Mouse (Mus musculus) liver, embryonic 12.5 days (tissue): ENCODE data around the gene Tet1. TPM values are rescaled to one million over a fixed set of nuclear protein-coding genes. Genes with fewer than 3 reads are reported as not detected.

Experiments
- ATAC-seq: fragments of 200-750 bp; cut with Nextera tagmentation; 2 replicates; pipeline ENCODE4 v1.8.0; 2017; ENCODE audit warnings: moderate number of reproducible peaks, mild to moderate bottlenecking, moderate library complexity
- H3K27ac ChIP-seq: fragments of 300-500 bp; sonication (generic); 2 replicates; pipeline ENCODE4 v1.5.1; 2016; ENCODE audit warnings: mild to moderate bottlenecking
- H3K27me3 ChIP-seq: fragments of 300-500 bp; sonication (generic); replicated peaks from 2 replicates; pipeline ENCODE4 v1.6.1; 2016; ENCODE audit warnings: mild to moderate bottlenecking, moderate library complexity
- H3K36me3 ChIP-seq: fragments of 300-500 bp; sonication (generic); 2 replicates; pipeline ENCODE4 v1.6.1; 2016; ENCODE audit warnings: mild to moderate bottlenecking, moderate library complexity
- H3K4me1 ChIP-seq: fragments of 300-500 bp; sonication (generic); 2 replicates; pipeline ENCODE4 v1.6.1; 2016
- H3K4me2 ChIP-seq: fragments of 300-500 bp; sonication (generic); 2 replicates; pipeline ENCODE4 v1.6.1; 2016; ENCODE audit warnings: mild to moderate bottlenecking, moderate library complexity
- H3K4me3 ChIP-seq: fragments of 300-500 bp; sonication (generic); 2 replicates; pipeline ENCODE4 v1.5.1; 2016; ENCODE audit warnings: mild to moderate bottlenecking, moderate library complexity
- H3K9ac ChIP-seq: fragments of 300-500 bp; sonication (generic); 2 replicates; pipeline ENCODE4 v1.6.1; 2016; ENCODE audit warnings: mild to moderate bottlenecking, moderate library complexity
- H3K9me3 ChIP-seq: fragments of 300-500 bp; sonication (generic); replicated peaks from 2 replicates; pipeline ENCODE4 v1.6.1; 2016; ENCODE audit warnings: mild to moderate bottlenecking, moderate library complexity
- WGBS: fragments of 180-500 bp; shearing (Covaris S2); methylation state at CpG from one replicate; pipeline ENCODE4 v1.1.7; 2016; ENCODE audit not compliant: insufficient replicate concordance; 5-methylcytosine and 5-hydroxymethylcytosine counted together
- polyA plus RNA-seq: library from polyadenylated mRNA; unstranded; fragments of >200 nt; fragmentation: Nextera tagmentation; extraction: Ambion mirVana; gene quantifications from 2 replicates; pipeline ENCODE4 v1.2.1, GENCODE M21; 2016

Gene Tet1
- polyA plus RNA-seq, 1 experiment from 2014 or later = 3.6 TPM

DNA sequence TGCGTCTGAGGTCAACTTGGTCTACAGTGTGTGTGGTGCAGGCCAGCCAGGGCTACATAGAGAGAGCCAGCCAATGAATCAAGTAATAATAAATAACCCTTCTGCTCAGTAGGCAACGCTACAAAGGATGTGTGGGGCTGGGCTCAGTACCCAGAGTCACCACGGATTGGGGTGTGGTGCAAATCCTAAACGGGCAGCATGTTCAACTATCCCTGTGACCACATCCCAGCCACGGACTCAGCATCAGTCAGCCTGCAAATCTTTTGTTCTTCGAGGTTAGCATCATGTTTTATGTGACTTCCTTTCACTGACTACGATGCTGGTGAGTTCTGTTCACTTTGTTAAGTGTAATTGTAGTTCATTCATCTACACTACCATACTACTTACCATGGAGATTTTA lies 68.1 kb downstream of the Tet1 start:
- Histone ChIP-seq H3K27me3 (no peaks in the 10 kb centered on the region), H3K9ac (no peak overlapping the region), H3K27ac (no peak overlapping the region), H3K9me3 (no peaks in the 10 kb centered on the region), H3K4me3 (no peak overlapping the region), H3K36me3 (no peaks in the 10 kb centered on the region), H3K4me1 (no peaks in the 10 kb centered on the region), H3K4me2 (no peak overlapping the region)
- no peak for ATAC-seq
- WGBS = 72% methylated on average over 7 of the region's 7 CpGs

DNA sequence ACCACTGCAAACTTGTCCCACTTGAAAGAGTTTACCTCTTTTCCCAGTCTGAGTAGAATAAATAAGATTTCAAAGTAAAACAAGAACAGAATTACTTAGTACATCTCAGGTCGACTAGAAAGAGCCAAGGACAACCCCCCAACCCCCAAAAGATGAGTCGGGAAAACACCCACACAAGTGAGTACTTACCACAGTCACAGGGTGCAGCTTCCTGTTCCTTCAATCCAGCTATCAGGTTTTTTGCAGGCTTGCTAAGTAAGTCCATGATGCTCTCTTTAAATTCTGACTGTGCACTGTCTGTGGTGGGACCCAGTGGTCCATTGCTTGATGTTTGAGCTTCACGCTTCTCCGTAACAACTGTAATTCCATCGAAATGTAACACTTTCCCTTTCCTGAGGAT lies 70.8 kb downstream of the Tet1 start:
- Histone ChIP-seq H3K4me1 (no peaks in the 10 kb centered on the region), H3K4me3 (no peak overlapping the region), H3K27me3 (no peaks in the 10 kb centered on the region), H3K27ac (no peak overlapping the region), H3K36me3 (no peaks in the 10 kb centered on the region), H3K4me2 (no peak overlapping the region), H3K9me3 (no peaks in the 10 kb centered on the region), H3K9ac (no peak overlapping the region)
- no peak for ATAC-seq
- 60% methylated on average over 5 of the region's 5 CpGs for WGBS

DNA sequence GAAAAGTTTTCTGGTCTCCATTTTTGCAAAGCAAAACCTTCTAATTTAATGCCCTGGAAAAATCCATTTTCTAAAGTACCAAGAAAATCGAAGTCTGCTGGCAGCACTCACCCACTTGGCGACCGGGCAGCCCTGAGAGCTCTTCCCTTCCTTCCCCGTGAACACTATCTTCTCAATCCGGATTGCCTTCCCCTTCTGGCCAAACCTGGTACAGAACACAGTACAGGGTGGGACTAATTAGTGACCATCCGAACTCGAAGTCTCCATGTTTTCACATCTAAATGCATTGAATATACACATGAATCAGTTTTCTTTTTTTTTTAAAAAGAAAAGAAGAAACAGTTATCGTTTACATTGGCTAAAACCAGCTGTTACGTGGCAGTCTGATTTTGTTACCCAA lies 76.0 kb downstream of the Tet1 start:
- no peak for ATAC-seq
- no peaks in the 10 kb centered on the region for H3K27me3 ChIP-seq
- H3K27ac ChIP-seq = no peak overlapping the region
- H3K4me2 ChIP-seq = no peak overlapping the region
- H3K4me3 ChIP-seq = no peak overlapping the region
- H3K9me3 ChIP-seq = no peaks in the 10 kb centered on the region
- no peak overlapping the region for H3K9ac ChIP-seq
- 66% methylated on average over 9 of the region's 9 CpGs for WGBS
- no peaks in the 10 kb centered on the region for H3K36me3 ChIP-seq
- H3K4me1 ChIP-seq = no peaks in the 10 kb centered on the region

DNA sequence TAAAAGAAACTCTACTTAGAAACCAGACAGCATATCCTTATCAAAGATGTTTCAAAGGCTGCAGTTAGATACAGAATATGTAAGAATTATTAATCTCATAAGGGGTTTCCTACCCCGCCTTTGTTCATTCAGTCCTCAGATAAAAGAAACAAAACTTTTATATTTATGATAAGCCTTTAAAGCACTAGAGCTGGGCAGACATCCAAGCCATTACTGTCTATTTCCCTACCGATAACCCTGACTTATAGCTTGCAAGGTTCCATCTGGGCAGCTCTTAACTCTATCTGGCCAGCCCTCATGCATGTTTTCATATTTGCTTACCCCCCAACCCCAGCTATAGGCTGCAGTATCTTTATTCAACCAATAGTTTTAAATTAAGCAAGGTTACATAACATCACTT lies 77.2 kb downstream of the Tet1 start:
- 70% methylated on average over 2 of the region's 2 CpGs for WGBS
- no peak overlapping the region for H3K9ac ChIP-seq
- no peak overlapping the region for H3K4me3 ChIP-seq
- no peaks in the 10 kb centered on the region for H3K36me3 ChIP-seq
- ATAC-seq = no peak
- no peak overlapping the region for H3K27ac ChIP-seq
- no peaks in the 10 kb centered on the region for H3K9me3 ChIP-seq
- H3K27me3 ChIP-seq = no peaks in the 10 kb centered on the region
- H3K4me2 ChIP-seq = no peak overlapping the region
- H3K4me1 ChIP-seq = no peaks in the 10 kb centered on the region

DNA sequence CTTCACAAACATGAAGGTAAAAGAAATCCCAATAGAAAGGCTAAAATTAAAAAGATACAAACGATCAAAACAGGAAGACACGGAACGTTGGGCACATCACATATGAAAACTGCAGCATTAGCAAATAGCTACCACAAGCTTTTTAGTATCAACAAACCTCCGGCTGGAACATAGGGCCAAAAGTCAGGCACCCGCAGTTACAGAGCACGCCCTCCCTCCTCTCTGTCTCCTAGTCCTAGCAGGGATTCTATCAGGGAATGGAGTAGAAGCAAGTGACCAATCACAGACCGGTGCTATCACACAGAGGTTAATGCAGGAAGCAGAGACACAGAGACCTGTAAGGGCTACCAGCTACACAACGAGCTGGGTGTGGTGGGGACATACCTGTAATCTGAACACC lies 84.3 kb downstream of the Tet1 start:
- WGBS = 70% methylated on average over 8 of the region's 8 CpGs
- ATAC-seq = no peak
- no peaks in the 10 kb centered on the region for H3K9me3 ChIP-seq

DNA sequence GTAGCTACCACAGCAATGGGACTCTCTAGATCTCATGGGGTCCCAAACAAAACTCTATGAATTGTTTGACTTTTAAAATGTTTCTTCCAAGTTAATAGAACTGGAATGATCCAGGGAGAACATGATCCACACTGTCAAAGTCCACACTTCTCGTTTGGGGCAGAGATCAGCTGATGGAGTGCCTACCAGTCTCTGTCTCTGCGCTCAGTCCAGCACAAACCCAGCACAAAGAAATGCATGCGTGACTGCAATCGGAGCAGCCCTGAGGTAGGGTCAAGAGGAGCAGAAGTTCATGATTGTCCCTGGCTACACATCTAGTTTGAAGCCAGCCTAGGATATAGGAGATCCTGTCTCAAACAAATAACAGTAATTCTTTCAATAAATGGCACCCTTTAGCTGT lies 85.4 kb downstream of the Tet1 start:
- Histone ChIP-seq H3K9me3 (no peaks in the 10 kb centered on the region), H3K4me1 (no peaks in the 10 kb centered on the region), H3K4me3 (no peak overlapping the region), H3K9ac (no peak overlapping the region), H3K27me3 (no peaks in the 10 kb centered on the region), H3K27ac (no peak overlapping the region), H3K4me2 (no peak overlapping the region), H3K36me3 (peaks cover 6% of the 10 kb centered on the region)
- 63% methylated on average over 4 of the region's 4 CpGs for WGBS
- no peak for ATAC-seq

More for the DNA sequence above, 84.3 kb downstream of the Tet1 start:
- no peak overlapping the region for H3K9ac ChIP-seq
- H3K4me1 ChIP-seq = no peaks in the 10 kb centered on the region
- H3K36me3 ChIP-seq = no peaks in the 10 kb centered on the region; the same call in 1 of the 2 replicates
- H3K4me2 ChIP-seq = no peak overlapping the region
- H3K27ac ChIP-seq = no peak overlapping the region
- no peak overlapping the region for H3K4me3 ChIP-seq
- no peaks in the 10 kb centered on the region for H3K27me3 ChIP-seq

DNA sequence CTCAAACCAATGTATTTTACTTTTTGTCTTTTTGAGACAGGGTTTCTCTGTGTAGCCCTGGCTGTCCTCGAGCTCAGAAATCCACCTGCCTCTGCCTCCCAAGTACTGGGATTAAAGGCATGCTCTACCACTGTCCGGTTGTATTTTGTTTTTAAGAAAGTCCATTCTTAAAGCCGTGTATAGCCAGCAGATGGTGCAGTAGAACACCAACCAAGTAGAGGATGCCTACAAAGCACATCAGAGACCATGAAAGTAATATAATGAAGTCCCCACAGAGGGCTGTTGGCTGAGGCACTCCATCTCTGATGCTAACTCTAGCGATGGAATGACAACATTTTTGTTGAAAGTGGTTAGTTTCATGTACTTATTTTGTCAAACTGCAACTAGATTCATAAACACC lies 98.8 kb downstream of the Tet1 start:
- H3K27ac ChIP-seq = no peak overlapping the region
- 56% methylated on average over 4 of the region's 4 CpGs for WGBS
- no peaks in the 10 kb centered on the region for H3K9me3 ChIP-seq
- H3K9ac ChIP-seq = no peak overlapping the region
- no peaks in the 10 kb centered on the region for H3K4me1 ChIP-seq
- peaks cover 5% of the 10 kb centered on the region; the same call in 1 of the 2 replicates for H3K36me3 ChIP-seq
- H3K27me3 ChIP-seq = no peaks in the 10 kb centered on the region
- no peak overlapping the region for H3K4me3 ChIP-seq
- H3K4me2 ChIP-seq = no peak overlapping the region
- ATAC-seq = no peak

DNA sequence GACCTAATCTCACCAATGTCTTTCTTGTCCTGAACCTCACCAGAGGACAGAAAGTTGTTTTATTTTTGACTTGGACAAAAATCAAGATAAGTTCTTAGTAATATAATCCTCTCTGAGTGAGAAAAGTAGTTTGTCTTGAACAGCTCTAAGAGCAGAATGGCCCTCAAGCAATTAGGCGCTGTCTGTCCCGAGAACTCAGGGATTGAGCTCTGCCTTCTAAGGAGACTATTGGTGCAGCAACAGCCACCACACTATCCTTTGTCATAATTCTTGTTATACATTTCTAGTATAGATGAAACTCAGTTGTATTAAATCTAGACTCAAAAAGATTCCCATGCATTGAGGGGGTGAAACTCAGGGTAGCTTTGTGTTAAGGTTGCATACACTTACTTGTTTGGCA lies 100.0 kb downstream of the Tet1 start:
- 76% methylated on average over 2 of the region's 2 CpGs for WGBS
- Histone ChIP-seq H3K27ac (no peak overlapping the region), H3K27me3 (no peaks in the 10 kb centered on the region), H3K4me1 (no peaks in the 10 kb centered on the region), H3K36me3 (peaks cover 5% of the 10 kb centered on the region; the same call in 1 of the 2 replicates), H3K9ac (no peak overlapping the region), H3K4me2 (no peak overlapping the region), H3K9me3 (no peaks in the 10 kb centered on the region), H3K4me3 (no peak overlapping the region)
- no peak for ATAC-seq

DNA sequence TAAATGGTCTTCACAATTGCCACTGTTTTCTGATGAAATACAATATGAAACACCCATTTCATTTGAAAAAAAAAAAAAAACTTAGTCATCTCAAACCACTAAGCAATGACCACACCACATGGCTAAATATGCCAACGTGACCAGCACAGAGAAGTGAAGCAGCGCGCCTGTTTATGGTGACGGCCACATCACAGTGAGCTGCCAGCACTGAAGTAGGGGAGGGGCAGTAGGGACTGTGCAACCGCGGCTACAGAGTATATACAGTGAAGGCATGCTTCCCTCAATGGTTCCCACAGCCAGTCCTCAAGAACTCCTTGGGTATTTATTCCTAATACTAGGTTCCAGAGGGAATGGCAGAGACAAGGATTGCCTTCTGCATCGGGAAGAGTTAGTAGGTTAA lies 100.5 kb downstream of the Tet1 start:
- Histone ChIP-seq H3K27me3 (no peaks in the 10 kb centered on the region), H3K4me3 (no peak overlapping the region), H3K36me3 (peaks cover 5% of the 10 kb centered on the region; the same call in 1 of the 2 replicates), H3K27ac (no peak overlapping the region), H3K9me3 (no peaks in the 10 kb centered on the region), H3K4me1 (no peaks in the 10 kb centered on the region), H3K4me2 (no peak overlapping the region), H3K9ac (no peak overlapping the region)
- ATAC-seq = no peak
- WGBS = 72% methylated on average over 7 of the region's 7 CpGs

DNA sequence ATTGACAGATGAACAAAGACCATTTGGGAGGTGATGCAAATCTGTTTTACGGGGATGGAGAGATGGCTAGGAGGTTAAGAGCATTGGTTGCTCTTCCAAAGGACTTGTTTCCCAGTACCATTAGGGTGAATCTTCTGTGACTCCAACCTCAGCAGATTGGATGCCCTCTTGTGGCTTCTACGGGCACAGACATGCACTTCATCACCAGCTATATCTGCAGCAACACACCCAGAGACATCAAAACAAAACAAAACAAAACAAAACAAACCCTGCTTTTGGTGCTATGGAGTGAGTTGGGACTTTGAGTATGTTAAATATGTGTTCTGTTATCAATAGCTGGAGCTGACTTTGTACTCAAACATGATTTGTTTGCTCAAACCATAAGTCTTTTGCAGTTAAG lies 104.7 kb downstream of the Tet1 start:
- WGBS = 64% methylated on average over 2 of the region's 2 CpGs
- Histone ChIP-seq H3K9ac (no peak overlapping the region), H3K4me1 (no peaks in the 10 kb centered on the region), H3K4me2 (no peak overlapping the region), H3K36me3 (no peaks in the 10 kb centered on the region), H3K9me3 (no peaks in the 10 kb centered on the region), H3K27ac (no peak overlapping the region), H3K4me3 (no peak overlapping the region), H3K27me3 (no peaks in the 10 kb centered on the region)
- ATAC-seq = no peak

DNA sequence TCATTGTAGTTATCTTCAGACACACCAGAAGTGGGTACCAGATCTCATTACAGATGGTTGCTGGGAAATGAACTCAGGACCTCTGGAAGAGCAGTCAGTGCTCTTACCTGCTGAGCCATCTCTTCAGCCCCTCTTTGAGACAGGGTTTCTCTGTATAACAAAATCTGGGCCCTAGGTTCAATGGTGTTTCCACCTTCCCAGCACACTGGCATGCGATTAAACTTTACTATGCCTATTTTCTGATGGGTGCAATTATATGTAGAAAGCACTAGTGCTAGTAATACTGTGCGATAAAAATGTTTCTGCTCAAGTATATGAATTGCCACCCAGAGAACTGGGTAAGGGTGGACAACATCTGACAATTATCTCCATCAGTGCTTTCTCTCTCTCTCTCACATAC lies 105.5 kb downstream of the Tet1 start:
- Histone ChIP-seq H3K9me3 (no peaks in the 10 kb centered on the region), H3K9ac (no peak overlapping the region), H3K36me3 (no peaks in the 10 kb centered on the region), H3K4me2 (no peak overlapping the region), H3K27me3 (no peaks in the 10 kb centered on the region), H3K4me3 (no peak overlapping the region), H3K4me1 (no peaks in the 10 kb centered on the region), H3K27ac (no peak overlapping the region)
- WGBS = 71% methylated on average over 2 of the region's 2 CpGs
- ATAC-seq = no peak

DNA sequence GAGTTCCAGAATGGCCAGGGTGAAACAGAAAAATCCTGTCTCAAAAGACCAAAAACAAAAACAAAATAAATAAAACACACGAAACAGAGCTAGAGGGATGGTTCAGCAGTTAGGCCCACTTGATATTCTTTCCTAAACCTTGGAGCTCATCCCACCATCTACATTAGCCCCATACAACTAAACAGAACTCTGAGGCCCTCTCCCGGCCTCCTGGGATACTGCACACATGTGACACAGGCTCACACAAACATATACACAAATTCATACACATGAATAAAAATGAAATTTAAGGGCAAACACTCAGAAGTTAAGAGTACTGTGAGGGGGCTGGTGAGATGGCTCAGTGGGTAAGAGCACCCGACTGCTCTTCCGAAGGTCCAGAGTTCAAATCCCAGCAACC lies 114.6 kb downstream of the Tet1 start:
- Histone ChIP-seq H3K27me3 (no peaks in the 10 kb centered on the region), H3K4me3 (no peak overlapping the region), H3K9me3 (no peaks in the 10 kb centered on the region), H3K27ac (no peak overlapping the region), H3K9ac (no peak overlapping the region), H3K4me2 (no peak overlapping the region), H3K4me1 (peaks cover 28% of the 10 kb centered on the region), H3K36me3 (peaks cover 16% of the 10 kb centered on the region)
- WGBS = 90% methylated on average over 4 of the region's 4 CpGs
- ATAC-seq = no peak

DNA sequence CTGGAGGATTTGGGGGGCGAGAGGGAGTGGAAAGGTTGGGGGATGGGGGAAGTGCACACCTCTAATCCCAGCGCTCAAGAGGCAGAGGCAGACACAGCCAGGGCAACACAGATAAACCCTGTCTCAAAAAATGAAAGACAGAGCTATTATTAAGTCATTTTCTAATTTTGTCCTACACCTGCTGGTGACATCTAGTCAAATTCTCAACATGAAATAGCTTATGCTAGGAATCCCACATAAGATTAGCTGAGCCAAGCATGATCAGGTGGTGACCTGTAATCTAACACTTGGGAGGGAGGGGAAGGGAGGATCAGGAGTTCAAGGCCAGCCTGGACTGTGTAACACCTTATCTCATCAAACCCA lies 115.7 kb downstream of the Tet1 start:
- Histone ChIP-seq H3K27me3 (no peaks in the 10 kb centered on the region), H3K4me2 (peak overlapping the region; percentile 82), H3K4me3 (peak overlapping the region; percentile 98), H3K4me1 (peaks cover 31% of the 10 kb centered on the region), H3K27ac (peak overlapping the region; percentile 98), H3K9me3 (no peaks in the 10 kb centered on the region), H3K36me3 (peaks cover 28% of the 10 kb centered on the region), H3K9ac (peak overlapping the region; percentile 99)
- no peak for ATAC-seq
- WGBS = 35% methylated on average over 2 of the region's 2 CpGs
